Mouse (Mus musculus) c-Kit-positive CD71-positive TER-119-positive erythroid progenitor cells, embryonic 14.5 days (primary cell): ENCODE data around the gene Irf2.
"Not testable (repeated sequence)": the region's sequence is repeated elsewhere in the genome, so short reads cannot be mapped to it uniquely, and the experiment has no call there.

Experiments used
- DNase-seq: peaks from one replicate; pipeline ENCODE4 v3.0.0-alpha.2; 2013; ENCODE audit warnings: low spot score

Irf2 gene

GRCm38 (mm10) chr8:46729671-46730070, 9.9 kb upstream of the Irf2 start:
- not testable (repeated sequence) for DNase-seq

DNA sequence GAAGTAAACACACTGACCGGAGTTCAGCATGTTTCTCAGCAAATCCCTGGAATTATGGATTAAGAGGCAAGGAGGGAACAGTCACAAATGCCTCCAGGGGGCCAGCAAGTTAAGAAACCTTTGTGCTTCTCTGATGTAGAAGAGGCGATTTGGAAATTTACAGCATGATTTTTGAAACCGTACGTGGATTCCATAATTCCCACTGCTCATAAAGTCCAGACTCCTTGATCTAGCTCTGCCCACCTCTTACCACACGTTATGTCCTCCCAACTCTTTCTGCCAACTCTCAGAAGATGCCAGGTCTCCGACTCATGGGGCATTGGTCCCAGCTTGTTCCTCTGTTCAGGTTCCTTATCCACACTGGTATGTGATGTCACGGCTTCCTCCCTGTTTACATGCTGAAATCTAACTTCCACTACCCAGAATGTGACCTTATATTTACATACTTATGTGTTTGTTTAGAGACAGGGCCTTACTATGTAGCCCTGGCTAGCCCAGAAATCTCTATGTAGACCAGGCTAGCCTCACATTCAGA, 7.1 kb upstream of the Irf2 start:
- DNase-seq = no peak

- DNase-seq = no peak
These were observed 5.9 kb upstream of the Irf2 start for GRCm38 (mm10) chr8:46733603-46734002.

DNA sequence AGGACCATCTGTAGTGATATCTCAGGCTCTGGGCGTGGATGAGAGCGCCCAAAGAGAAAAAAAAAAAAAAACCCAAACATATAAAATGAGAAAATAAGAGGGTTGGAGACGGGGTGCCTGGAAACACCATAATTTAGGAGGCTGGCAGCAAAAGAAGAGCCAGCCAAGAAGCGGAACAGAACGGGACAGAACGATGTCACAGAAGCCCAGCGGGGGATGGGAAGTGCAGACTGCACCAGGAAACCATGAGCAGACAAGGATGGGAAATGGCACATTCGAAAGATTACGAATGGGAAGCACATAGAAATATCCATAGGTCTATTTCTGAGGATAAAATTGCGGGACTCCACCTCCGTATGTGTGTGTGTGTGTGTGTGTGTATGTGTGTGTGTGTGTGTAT, 4.0 kb upstream of the Irf2 start:
- no peak for DNase-seq

DNA sequence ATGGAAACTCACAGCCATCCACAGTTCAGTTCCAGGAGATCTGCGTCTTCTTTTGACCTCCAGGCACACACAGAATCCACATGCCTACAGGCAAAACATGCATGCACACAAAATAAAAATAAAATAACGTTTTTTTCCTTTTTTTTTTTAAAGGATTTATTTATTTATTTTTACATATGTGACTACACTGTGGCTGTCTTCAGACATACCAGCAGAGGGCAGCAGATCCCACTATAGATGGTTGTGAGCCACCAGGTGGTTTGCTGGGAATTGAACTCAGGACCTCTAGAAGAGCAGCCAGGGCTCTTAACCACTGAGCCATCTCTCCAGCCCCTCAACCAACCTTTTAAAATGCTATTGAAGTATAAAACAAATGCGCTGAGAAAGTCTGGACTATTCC, 3.3 kb upstream of the Irf2 start:
- DNase-seq = no peak

DNA sequence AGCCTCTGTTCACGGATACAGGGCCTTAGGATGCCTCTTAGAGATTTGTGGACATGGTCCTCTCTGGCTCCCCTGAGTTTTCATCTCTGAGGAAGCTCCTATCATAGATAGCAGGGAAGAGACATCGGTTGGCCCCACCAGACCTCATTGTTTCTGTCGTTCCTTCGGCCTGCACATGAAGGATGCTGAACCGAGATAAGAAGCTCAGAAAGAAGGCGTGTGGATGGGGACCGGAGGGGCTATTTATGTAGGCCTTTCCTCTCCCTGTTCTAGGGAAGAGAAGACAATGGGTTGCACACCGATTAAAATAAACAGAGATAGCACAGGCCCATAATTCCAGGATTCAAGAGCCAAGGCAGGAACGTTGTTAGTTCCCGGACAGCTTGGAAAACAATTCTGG, 2.1 kb upstream of the Irf2 start:
- DNase-seq = no peak

GRCm38 (mm10) chr8:46737907-46738306, 1.6 kb upstream of the Irf2 start:
- no peak for DNase-seq

DNA sequence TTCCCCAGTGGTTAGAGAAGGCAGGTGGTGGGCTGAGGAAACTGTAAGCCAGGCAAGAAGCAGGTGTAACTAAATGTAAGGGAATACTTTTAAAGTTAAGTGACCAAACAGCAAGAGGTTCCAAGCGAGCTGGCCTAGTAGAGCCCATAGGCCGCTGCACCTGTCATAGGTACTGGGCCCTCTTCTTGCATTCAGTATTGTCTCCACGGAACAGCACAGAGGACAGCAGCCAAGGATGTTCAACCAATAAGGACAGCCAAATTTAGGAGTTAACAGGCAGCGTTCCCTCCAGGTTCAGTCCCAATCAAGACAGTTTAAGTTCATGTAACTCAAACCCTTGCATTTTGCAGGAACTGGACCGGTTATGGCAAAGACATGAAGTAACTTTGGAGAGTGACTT, 931 bp upstream of the Irf2 start:
- no peak for DNase-seq

DNA sequence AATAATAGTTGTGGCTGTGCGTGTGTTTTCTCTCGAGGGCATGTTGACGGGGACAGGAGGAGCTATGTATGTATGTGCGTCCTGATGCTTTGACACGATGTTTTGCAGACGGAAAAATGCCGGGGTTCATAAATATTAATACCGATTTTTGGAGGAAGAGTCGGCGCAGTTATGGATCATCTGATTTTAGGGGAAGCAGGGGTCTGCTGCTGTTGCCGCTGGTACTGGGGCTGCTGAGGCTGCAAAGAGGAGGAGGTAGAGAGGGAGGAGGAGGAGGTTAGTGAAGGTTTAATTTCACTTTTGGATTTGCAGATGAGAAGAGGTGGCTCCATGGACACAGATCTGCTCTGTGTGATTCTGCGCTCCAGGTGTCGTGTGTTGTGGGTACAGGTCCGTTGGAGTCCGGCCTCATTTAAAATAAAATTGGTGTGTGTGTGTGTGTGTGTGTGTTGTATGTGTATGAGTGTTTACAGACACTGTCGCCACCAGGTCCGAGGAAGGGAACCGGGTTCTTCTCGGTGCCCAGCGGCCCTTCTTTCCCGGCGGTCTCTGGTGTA, 502 bp downstream of the Irf2 start:
- no peak for DNase-seq

GRCm38 (mm10) chr8:46740513-46741280, 1.2 kb downstream of the Irf2 start:
- no peak for DNase-seq

DNA sequence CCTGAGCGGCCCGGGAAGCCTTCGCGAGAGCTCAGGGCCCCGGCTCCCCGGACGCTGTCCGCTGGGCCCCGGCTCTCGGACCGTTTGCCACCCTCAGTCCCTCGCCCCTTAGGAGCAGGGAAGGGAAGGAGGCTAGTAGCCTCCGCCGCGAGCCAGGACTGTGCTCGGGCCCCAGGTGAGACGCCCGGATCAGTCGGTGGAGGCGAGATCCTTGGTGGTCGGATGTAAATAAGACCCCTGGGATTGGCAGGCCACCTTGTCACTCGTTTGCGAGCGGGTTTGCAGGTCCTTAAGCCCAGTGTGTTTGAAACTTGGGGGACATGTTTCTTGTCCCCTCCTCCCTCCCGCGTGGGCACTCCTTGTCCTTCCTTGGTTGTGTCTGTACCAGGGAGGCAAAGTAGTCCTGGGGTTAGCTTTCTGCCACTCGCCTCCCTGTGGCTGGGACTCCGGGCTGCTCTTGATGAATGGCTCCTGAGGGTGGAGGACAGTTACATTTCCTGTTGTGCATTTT, 1.8 kb downstream of the Irf2 start:
- no peak for DNase-seq

- no peak for DNase-seq
These were observed 2.6 kb downstream of the Irf2 start for GRCm38 (mm10) chr8:46741991-46742690.

DNA sequence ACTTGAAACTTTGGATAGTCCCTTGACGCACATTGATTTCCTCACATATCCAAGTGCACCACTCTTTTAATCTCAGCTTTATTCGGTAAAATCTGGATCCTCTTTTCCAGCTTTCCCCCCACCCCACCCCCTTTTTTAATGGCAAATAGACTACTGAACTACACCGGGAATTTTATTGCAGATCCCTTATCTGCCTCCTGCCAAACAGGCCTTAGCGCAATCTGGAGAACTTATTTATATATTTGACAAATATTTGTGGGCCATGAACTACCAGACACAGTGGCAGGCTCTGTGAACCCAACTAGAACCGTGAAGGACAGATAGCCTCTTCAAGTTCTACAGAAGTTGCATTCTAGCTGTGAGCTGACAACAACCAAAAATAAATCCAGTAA, 3.2 kb downstream of the Irf2 start:
- DNase-seq = no peak

DNA sequence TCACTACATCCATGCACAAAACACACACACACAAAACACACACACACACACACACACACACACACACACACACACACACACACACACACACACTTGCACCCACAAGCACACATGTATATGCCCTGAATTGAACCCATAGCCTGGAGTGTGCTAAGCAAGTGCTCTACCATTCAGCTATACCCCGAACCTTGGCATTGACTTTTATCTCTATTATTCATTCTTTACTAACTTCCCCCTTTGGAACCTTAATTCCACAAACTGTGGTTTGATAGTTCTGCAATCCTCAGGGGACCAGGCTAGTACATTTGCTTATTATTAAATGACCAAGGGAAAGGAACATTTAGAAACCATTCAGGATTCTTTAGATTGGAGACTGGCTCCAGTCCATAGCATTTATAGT, 5.9 kb downstream of the Irf2 start:
- no peak for DNase-seq

GRCm38 (mm10) chr8:46747311-46747980, 7.9 kb downstream of the Irf2 start:
- no peak for DNase-seq

GRCm38 (mm10) chr8:46750000-46750399, 10.5 kb downstream of the Irf2 start:
- no peak for DNase-seq

DNA sequence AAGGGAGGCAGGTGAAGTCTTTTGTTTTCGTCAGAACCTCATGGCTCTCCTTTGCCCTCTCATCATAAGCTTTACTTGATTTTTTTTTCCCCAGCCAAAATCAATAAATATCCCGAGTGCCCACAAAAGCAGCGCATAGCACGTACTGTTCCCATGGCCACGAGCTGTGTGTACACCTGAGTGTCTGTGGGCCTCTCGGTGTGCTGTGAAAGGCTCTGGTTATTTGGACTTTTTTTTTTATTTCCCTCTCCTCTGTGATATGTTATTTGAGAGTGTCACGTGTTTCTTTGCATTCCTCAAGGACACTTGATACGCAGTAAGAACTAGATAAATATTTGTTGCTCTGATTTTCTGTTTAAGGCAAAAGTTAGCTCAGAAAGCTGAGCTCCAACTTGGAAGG, 11.0 kb downstream of the Irf2 start:
- DNase-seq = no peak

DNA sequence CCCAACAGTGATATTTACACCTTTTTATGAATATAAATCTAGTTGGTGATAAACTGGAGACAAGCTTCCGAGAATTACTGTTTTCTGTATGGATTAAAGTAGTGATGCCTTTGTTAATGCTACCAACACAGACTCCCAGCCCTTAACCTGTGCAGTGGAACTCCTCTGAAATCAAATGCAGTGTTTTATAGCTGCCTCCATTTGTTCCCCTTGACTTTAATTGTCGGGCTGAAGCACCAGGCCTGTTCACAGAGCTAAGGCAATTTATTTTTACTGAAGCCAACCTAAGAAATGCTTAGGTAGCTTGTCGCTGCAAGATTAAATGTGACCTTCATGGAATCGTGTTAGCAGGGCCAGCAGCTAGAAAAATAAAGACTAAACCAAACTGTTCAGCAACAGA, 11.6 kb downstream of the Irf2 start:
- no peak for DNase-seq

- DNase-seq = no peak
These were observed 13.5 kb downstream of the Irf2 start for GRCm38 (mm10) chr8:46752986-46753385.

DNA sequence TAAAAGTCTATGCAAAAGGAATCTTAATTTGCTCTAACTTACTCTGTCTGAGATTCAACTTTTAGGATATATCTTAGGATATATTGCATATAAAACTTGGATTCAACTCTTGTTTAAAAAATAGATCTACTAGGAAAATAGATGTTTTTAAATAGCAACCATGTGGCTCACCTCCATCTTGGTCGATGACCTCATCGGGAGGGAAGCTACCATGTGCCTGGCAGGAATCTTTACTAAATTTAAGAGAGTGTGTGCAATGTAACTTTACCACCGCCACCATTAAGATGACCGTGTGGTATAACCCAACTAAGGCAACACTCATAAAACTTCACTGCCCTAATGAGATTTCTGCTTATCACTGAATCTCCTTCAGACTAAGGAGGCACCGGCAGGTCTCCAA, 14.8 kb downstream of the Irf2 start:
- DNase-seq = no peak

GRCm38 (mm10) chr8:46755731-46756333, 16.3 kb downstream of the Irf2 start:
- DNase-seq = no peak

GRCm38 (mm10) chr8:46757613-46758012, 18.1 kb downstream of the Irf2 start:
- DNase-seq = no peak
